Comparison of ENCODE assay signal across 9 mouse cellular contexts in the genomic region with DNA sequence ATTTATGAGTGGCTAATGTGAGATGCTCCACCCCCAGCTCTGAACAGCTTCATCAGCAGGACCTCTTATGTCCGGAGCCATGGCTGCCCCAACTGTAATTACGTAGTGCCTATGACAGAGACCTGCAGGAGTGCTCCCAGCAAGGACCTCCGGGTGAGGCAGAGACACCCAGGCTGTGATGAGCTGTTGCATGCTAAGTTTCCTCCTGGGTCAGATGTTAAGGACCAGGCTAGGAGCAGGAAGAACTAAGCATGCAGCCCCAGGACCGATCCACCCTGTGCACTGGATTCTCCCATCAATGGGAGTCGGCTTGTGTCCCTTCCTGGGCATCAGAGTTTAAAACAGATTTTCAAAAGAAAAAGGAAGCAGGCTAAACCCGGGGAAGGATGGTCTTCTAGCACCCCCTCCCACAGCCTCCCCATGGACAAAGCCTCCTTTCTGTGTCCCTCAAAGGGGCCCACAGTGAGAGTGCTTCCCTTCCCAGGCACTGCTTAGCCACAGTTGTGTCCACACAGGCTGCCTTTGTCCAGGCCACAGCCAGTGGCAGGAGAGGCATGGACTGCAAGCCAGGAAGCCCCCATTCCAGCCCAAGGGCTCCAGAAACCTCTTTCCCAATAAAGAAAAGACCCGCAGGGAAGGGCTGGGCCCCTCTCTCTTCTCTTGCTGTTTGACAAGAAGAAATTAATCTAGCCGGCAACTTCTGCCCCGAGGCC. TPM values are rescaled to one million over a fixed set of nuclear protein-coding genes. Genes with fewer than 3 reads are reported as not detected.
DNase-seq lines count a peak whose midpoint lies in the region; ATAC-seq and TF ChIP-seq lines count a peak whose summit lies in the region.
"Had no signal": no experiment of that assay in that cellular context is flagged by ENCODE, and none has a peak within 500 bp of the region (broad histone marks: within the 10 kb centered on the region; RNA-seq: fewer than 3 reads in every experiment).

No protein-coding gene starts in this region.

- no peak overlapping the region for H3K4me2 ChIP-seq in hindbrain, embryonic 16.5 days (ENCODE audit: low read length)
- no peak overlapping the region for H3K4me2 ChIP-seq in midbrain, embryonic 16.5 days (ENCODE audit: low read length)

- peak overlapping the region; percentile 43 for H3K4me3 ChIP-seq in gastrocnemius, adult 2 months
- no peak overlapping the region for H3K4me3 ChIP-seq in hindbrain, embryonic 16.5 days (ENCODE audit: low read length)
- H3K4me3 ChIP-seq in midbrain, embryonic 16.5 days (ENCODE audit: low read depth, low read length), result no peak overlapping the region
- H3K4me3 ChIP-seq: erythroblast, embryonic 14.5 days had no signal

- ATAC-seq in hindbrain, embryonic 16.5 days, result peak; percentile 92
- peak; percentile 90 for ATAC-seq in midbrain, embryonic 16.5 days

- no peaks in the 10 kb centered on the region for H3K9me3 ChIP-seq in hindbrain, embryonic 16.5 days (ENCODE audit: control insufficient read depth, low read length)
- no peaks in the 10 kb centered on the region for H3K9me3 ChIP-seq in midbrain, embryonic 16.5 days (replicated peaks; ENCODE audit: control insufficient read depth, low read length, poor library complexity, severe bottlenecking)

- H3K36me3 ChIP-seq in hindbrain, embryonic 16.5 days (ENCODE audit: control insufficient read depth, insufficient read depth, low read length), result peaks cover 4% of the 10 kb centered on the region; the same call in 1 of the 2 replicates
- no peaks in the 10 kb centered on the region for H3K36me3 ChIP-seq in midbrain, embryonic 16.5 days (ENCODE audit: control insufficient read depth, insufficient read depth, low read length)

- peak overlapping the region; percentile 1; the same call in 1 of the 2 replicates for H3K9ac ChIP-seq in hindbrain, embryonic 16.5 days (ENCODE audit: low read depth, low read length)
- H3K9ac ChIP-seq in midbrain, embryonic 16.5 days (ENCODE audit: low read depth, low read length), result 0 out of 2 replicates have a peak overlapping the region, but pooled peaks have one; percentile 10

- intact Hi-C loops in gastrocnemius, adult 2 months (cut with DNase I), result no loop called here

- 23% methylated on average over 9 of the region's 9 CpGs for WGBS in hindbrain, embryonic 16.5 days
- 22% methylated on average over 9 of the region's 9 CpGs for WGBS in midbrain, embryonic 16.5 days

- H3K4me1 ChIP-seq in hindbrain, embryonic 16.5 days (ENCODE audit: control insufficient read depth, insufficient read depth, low read depth, low read length), result peaks cover 31% of the 10 kb centered on the region
- H3K4me1 ChIP-seq in midbrain, embryonic 16.5 days (ENCODE audit: control insufficient read depth, insufficient read depth, low read length), result peaks cover 14% of the 10 kb centered on the region

- peak overlapping the region; percentile 84 for H3K27ac ChIP-seq in gastrocnemius, adult 2 months
- H3K27ac ChIP-seq in hindbrain, embryonic 16.5 days (ENCODE audit: low read depth, low read length), result peak overlapping the region; percentile 82
- peak overlapping the region; percentile 77 for H3K27ac ChIP-seq in midbrain, embryonic 16.5 days (ENCODE audit: low read length)

- TF ChIP-seq CTCF in gastrocnemius, adult 2 months (IDR thresholded peaks at IDR 0.05), result no peak

- no peak for DNase-seq in gastrocnemius, adult 2 months
- no peak for DNase-seq in gastrocnemius, postnatal 4 days (ENCODE audit: low spot score in 2 of 2)
- peak; percentile 36 for DNase-seq in embryo, embryonic 10 days (ENCODE audit: low spot score)
- DNase-seq in urinary bladder, adult 2 months (ENCODE audit: low spot score), result no peak
- DNase-seq in adrenal gland, adult (ENCODE audit: inconsistent age in 2 of 2, low spot score in 1 of 2), result no peak
- no peak for DNase-seq in lung, postnatal 10 days

- no peaks in the 10 kb centered on the region for H3K27me3 ChIP-seq in hindbrain, embryonic 16.5 days (replicated peaks; ENCODE audit: control insufficient read depth, insufficient read depth, low read length)
- H3K27me3 ChIP-seq in midbrain, embryonic 16.5 days (ENCODE audit: control insufficient read depth, insufficient read depth, low read depth, low read length), result no peaks in the 10 kb centered on the region

RNA-seq across cellular contexts. Expression of gene Rasa3, which starts 54.2 kb away (rescaled TPM):
- 10 to 100 TPM in 1 of 2 experiments, 1 to 10 TPM in 1; 5.9 to 10.5 TPM for total RNA-seq in gastrocnemius, adult 2 months (2021)
- 10 to 100 TPM; 41.5 to 43.1 TPM for total RNA-seq in gastrocnemius, postnatal 4 days (2021)
- 43.5 and 46.3 TPM in 2 replicates for polyA plus RNA-seq in hindbrain, embryonic 16.5 days (2015; fragmentation: Nextera tagmentation; extraction: Ambion mirVana)
- polyA plus RNA-seq in midbrain, embryonic 16.5 days (2015; fragmentation: Nextera tagmentation; extraction: Ambion mirVana), result 29.3 and 33.2 TPM in 2 replicates
- 49.5 and 51.4 TPM in 2 replicates for polyA plus RNA-seq in urinary bladder, adult 2 months (2012; rRNA removed)
